Mouse (Mus musculus): ENCODE measurements around the gene Banf2.

DNA sequence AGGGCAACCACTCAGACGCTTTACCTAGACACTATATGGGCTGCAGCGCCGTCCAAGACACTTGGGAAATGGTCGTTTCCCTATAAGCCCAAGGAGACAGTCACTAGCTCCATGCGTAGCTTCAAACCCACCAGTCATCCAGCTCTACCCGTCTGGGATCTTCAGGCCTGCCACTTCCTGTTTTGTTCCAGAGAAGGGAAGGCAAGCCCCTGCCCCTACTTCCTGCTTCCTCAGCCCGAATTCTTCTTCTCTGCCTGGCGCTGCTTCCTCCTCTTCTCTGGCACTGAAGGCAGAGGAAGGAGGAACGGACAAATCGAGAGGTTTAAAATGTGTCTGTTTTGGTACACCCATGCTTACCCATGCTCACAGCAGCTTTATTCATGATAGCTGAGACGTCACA is 14.1 kb downstream of the Banf2 start:
- TF ChIP-seq CTCF (conservative IDR thresholded peaks at IDR 0.05; ENCODE audit: insufficient read depth, insufficient read length, low read depth, low read length) (no peak), POLR2A (IDR thresholded peaks at IDR 0.05; ENCODE audit: low read depth, low read length) (no peak)
